Mouse (Mus musculus) E14TG2a.4 (cell line): ENCODE measurements around the gene Timp4.

Source experiments
- CTCF ChIP-seq: conservative IDR thresholded peaks from 2 replicates; pipeline ENCODE4 v1.5.1; 2014; ENCODE audit warnings: low read length
- NANOG ChIP-seq: IDR thresholded peaks from 2 replicates; pipeline ENCODE4 v1.6.1; 2014; ENCODE audit warnings: borderline replicate concordance, low read length, mixed read lengths
- POU5F1 ChIP-seq: IDR thresholded peaks from 2 replicates; pipeline ENCODE4 v1.6.1; 2014; ENCODE audit warnings: low read length, borderline replicate concordance

- no peak for TF ChIP-seq CTCF
- TF ChIP-seq NANOG, result no peak
- no peak for TF ChIP-seq POU5F1
Measured at GRCm38 (mm10) chr6:115286441-115286840, 34.4 kb upstream of the Timp4 start.
